Mouse (Mus musculus) naive thymus-derived CD4-positive, alpha-beta T cell, adult 2 months (primary cell): ENCODE results near the gene Scap.
"Not testable (repeated sequence)": the region's sequence is repeated elsewhere in the genome, so short reads cannot be mapped to it uniquely, and the experiment has no call there.

Experiments
- DNase-seq: peaks from one replicate; pipeline ENCODE4 v3.0.0-alpha.2; 2011; ENCODE audit warnings: low read depth

The Scap gene

GRCm38 (mm10) chr9:110330913-110331312, 2.2 kb upstream of the Scap start:
- not testable (repeated sequence) for DNase-seq

- DNase-seq = no peak
Measured at GRCm38 (mm10) chr9:110333896-110334259, 790 bp downstream of the Scap start.

- no peak for DNase-seq
Measured at GRCm38 (mm10) chr9:110334849-110335248, 1.8 kb downstream of the Scap start.

- DNase-seq = no peak
Measured at GRCm38 (mm10) chr9:110340037-110340750, 7.1 kb downstream of the Scap start.

- no peak for DNase-seq
Measured at GRCm38 (mm10) chr9:110342008-110342407, 8.9 kb downstream of the Scap start.

GRCm38 (mm10) chr9:110343805-110344204, 10.7 kb downstream of the Scap start:
- no peak for DNase-seq

- no peak for DNase-seq
Measured at GRCm38 (mm10) chr9:110345057-110345739, 12.1 kb downstream of the Scap start.

- no peak for DNase-seq
Measured at GRCm38 (mm10) chr9:110348899-110349298, 15.8 kb downstream of the Scap start.

- DNase-seq = no peak
Measured at GRCm38 (mm10) chr9:110350188-110350587, 17.1 kb downstream of the Scap start.

GRCm38 (mm10) chr9:110350612-110351011, 17.5 kb downstream of the Scap start:
- DNase-seq = no peak

- no peak for DNase-seq
Measured at GRCm38 (mm10) chr9:110351350-110351749, 18.3 kb downstream of the Scap start.

- no peak for DNase-seq
Measured at GRCm38 (mm10) chr9:110351932-110352632, 19.0 kb downstream of the Scap start.

GRCm38 (mm10) chr9:110358341-110358740, 25.3 kb downstream of the Scap start:
- no peak for DNase-seq

- DNase-seq = no peak
Measured at GRCm38 (mm10) chr9:110361299-110361698, 28.2 kb downstream of the Scap start.

- DNase-seq = no peak
Measured at GRCm38 (mm10) chr9:110362337-110362736, 29.2 kb downstream of the Scap start.

- DNase-seq = no peak
Measured at GRCm38 (mm10) chr9:110366746-110367145, 33.7 kb downstream of the Scap start.

GRCm38 (mm10) chr9:110369860-110370259, 36.8 kb downstream of the Scap start:
- DNase-seq = no peak

GRCm38 (mm10) chr9:110373871-110374270, 40.8 kb downstream of the Scap start:
- no peak for DNase-seq

GRCm38 (mm10) chr9:110375668-110376067, 42.6 kb downstream of the Scap start:
- no peak for DNase-seq

- not testable (repeated sequence) for DNase-seq
Measured at GRCm38 (mm10) chr9:110377655-110378054, 44.6 kb downstream of the Scap start.

- DNase-seq = no peak
Measured at GRCm38 (mm10) chr9:110379361-110379760, 46.3 kb downstream of the Scap start.

GRCm38 (mm10) chr9:110380662-110381061, 47.6 kb downstream of the Scap start:
- DNase-seq = no peak

GRCm38 (mm10) chr9:110381292-110381691, 48.2 kb downstream of the Scap start:
- DNase-seq = no peak
